9 mouse cellular contexts compared by ENCODE assay signal in genomic region chr8:47351914-47352701, GRCm38 (mm10).
DNase-seq lines count a peak whose midpoint lies in the region; ATAC-seq and TF ChIP-seq lines count a peak whose summit lies in the region.
"Had no signal": no experiment of that assay in that cellular context is flagged by ENCODE, and none has a peak within 500 bp of the region (broad histone marks: within the 10 kb centered on the region; RNA-seq: fewer than 3 reads in every experiment).

No protein-coding gene starts in this region.

- peak; percentile 77 for ATAC-seq in intestine, embryonic 16.5 days
- ATAC-seq in lung, postnatal 0 days = no peak
- no peak for ATAC-seq in hindbrain, postnatal 0 days

- no peak for TF ChIP-seq EP300 in lung, postnatal 0 days (IDR thresholded peaks at IDR 0.05)

- H3K27ac ChIP-seq in intestine, embryonic 16.5 days (ENCODE audit: low read length) = no peak overlapping the region
- no peak overlapping the region for H3K27ac ChIP-seq in lung, postnatal 0 days (ENCODE audit: low read length)
- no peak overlapping the region for H3K27ac ChIP-seq in hindbrain, postnatal 0 days

- H3K4me1 ChIP-seq in intestine, embryonic 16.5 days (ENCODE audit: control insufficient read depth, insufficient read depth, low read length) = peaks cover 14% of the 10 kb centered on the region
- peaks cover 4% of the 10 kb centered on the region; the same call in 1 of the 2 replicates for H3K4me1 ChIP-seq in lung, postnatal 0 days (ENCODE audit: insufficient read depth, low read depth, low read length)
- H3K4me1 ChIP-seq in hindbrain, postnatal 0 days (ENCODE audit: insufficient read depth, low read length) = no peaks in the 10 kb centered on the region
- H3K4me1 ChIP-seq: megakaryocyte, embryonic 14.5 days had no signal

- 0 out of 2 replicates have a peak, but pooled peaks cover 2% of the 10 kb centered on the region for H3K27me3 ChIP-seq in intestine, embryonic 16.5 days (replicated peaks; ENCODE audit: control insufficient read depth, insufficient read depth, low read length)
- H3K27me3 ChIP-seq in lung, postnatal 0 days (replicated peaks; ENCODE audit: insufficient read depth, low read length) = no peaks in the 10 kb centered on the region
- no peaks in the 10 kb centered on the region for H3K27me3 ChIP-seq in hindbrain, postnatal 0 days (ENCODE audit: insufficient read depth, low read length)
- H3K27me3 ChIP-seq: megakaryocyte, embryonic 14.5 days had no signal

- TF ChIP-seq CTCF in brain, embryonic 14.5 days (IDR thresholded peaks at IDR 0.05; ENCODE audit: borderline replicate concordance, extremely low read depth, insufficient read depth, insufficient read length) = no peak
- TF ChIP-seq CTCF in lung, postnatal 0 days (IDR thresholded peaks at IDR 0.05) = no peak
- TF ChIP-seq CTCF in hindbrain, postnatal 0 days (IDR thresholded peaks at IDR 0.05; ENCODE audit: low read depth) = no peak

- H3K4me3 ChIP-seq in intestine, embryonic 16.5 days (ENCODE audit: low read length) = no peak overlapping the region; the same call in 1 of the 2 replicates
- no peak overlapping the region for H3K4me3 ChIP-seq in lung, postnatal 0 days (ENCODE audit: low read depth, low read length)
- no peak overlapping the region for H3K4me3 ChIP-seq in hindbrain, postnatal 0 days (ENCODE audit: low read length)
- H3K4me3 ChIP-seq: megakaryocyte, embryonic 14.5 days had no signal

- WGBS in intestine, embryonic 16.5 days = 33% methylated on average over 21 of the region's 21 CpGs
- 50% methylated on average over 21 of the region's 21 CpGs for WGBS in lung, postnatal 0 days
- 57% methylated on average over 21 of the region's 21 CpGs for WGBS in hindbrain, postnatal 0 days

- H3K36me3 ChIP-seq in intestine, embryonic 16.5 days (ENCODE audit: control insufficient read depth, insufficient read depth, low read length) = no peaks in the 10 kb centered on the region
- H3K36me3 ChIP-seq in lung, postnatal 0 days (ENCODE audit: insufficient read depth, low read length) = no peaks in the 10 kb centered on the region
- H3K36me3 ChIP-seq in hindbrain, postnatal 0 days (ENCODE audit: insufficient read depth, low read length) = no peaks in the 10 kb centered on the region

- TF ChIP-seq POLR2A in brain, embryonic 14.5 days (IDR thresholded peaks at IDR 0.05; ENCODE audit: borderline replicate concordance, extremely low read depth, insufficient read depth, insufficient read length, poor library complexity, severe bottlenecking) = no peak

- no peaks in the 10 kb centered on the region for H3K9me3 ChIP-seq in intestine, embryonic 16.5 days (ENCODE audit: control insufficient read depth, low read length)
- H3K9me3 ChIP-seq in lung, postnatal 0 days (ENCODE audit: low read length) = no peaks in the 10 kb centered on the region
- H3K9me3 ChIP-seq in hindbrain, postnatal 0 days (ENCODE audit: low read length) = no peaks in the 10 kb centered on the region

- DNase-seq in brain, embryonic 14.5 days (ENCODE audit: low read depth) = peak; percentile 63
- peak; percentile 8 to 9 for DNase-seq in gastrocnemius, adult 8-10 months (ENCODE audit: low spot score in 2 of 2)
- DNase-seq in lung, postnatal 0 days (ENCODE audit: low spot score) = peak; percentile 31
- DNase-seq in cerebellum, adult 18-20 months = no peak
- no peak for DNase-seq in hindbrain, postnatal 0 days (ENCODE audit: low spot score)
- DNase-seq in retina, postnatal 1 day = no peak
- DNase-seq in left cerebral cortex, adult 11 months (ENCODE audit: low spot score) = no peak

- H3K9ac ChIP-seq in intestine, embryonic 16.5 days (ENCODE audit: low read depth, low read length) = no peak overlapping the region
- no peak overlapping the region for H3K9ac ChIP-seq in lung, postnatal 0 days (replicated peaks; ENCODE audit: low read depth)
- H3K9ac ChIP-seq in hindbrain, postnatal 0 days (replicated peaks; ENCODE audit: low read length) = no peak overlapping the region

- H3K4me2 ChIP-seq in intestine, embryonic 16.5 days (ENCODE audit: low read depth, low read length) = 0 out of 2 replicates have a peak overlapping the region, but pooled peaks have one; percentile 28
- no peak overlapping the region for H3K4me2 ChIP-seq in lung, postnatal 0 days (replicated peaks; ENCODE audit: low read depth, low read length)
- H3K4me2 ChIP-seq in hindbrain, postnatal 0 days (ENCODE audit: low read depth, low read length) = no peak overlapping the region

Comparison
In these comparisons a context has a peak if more than half of its experiments do, and no peak if none do; other contexts are left out.
1. DNase-seq: peak in brain, embryonic 14.5 days (single experiment), gastrocnemius, adult 8-10 months (2 of 2) and lung, postnatal 0 days (single experiment); none in cerebellum, adult 18-20 months (0 of 2), hindbrain, postnatal 0 days (single experiment), retina, postnatal 1 day (single experiment) and left cerebral cortex, adult 11 months (single experiment).